Mouse (Mus musculus): ENCODE measurements at regions not wholly inside any gene's neighbourhood (a gene's known extent, or its start where the extent isn't known, plus 50 kb on each side); places are given as distances from the start of the nearest gene placed in this dataset.

DNA sequence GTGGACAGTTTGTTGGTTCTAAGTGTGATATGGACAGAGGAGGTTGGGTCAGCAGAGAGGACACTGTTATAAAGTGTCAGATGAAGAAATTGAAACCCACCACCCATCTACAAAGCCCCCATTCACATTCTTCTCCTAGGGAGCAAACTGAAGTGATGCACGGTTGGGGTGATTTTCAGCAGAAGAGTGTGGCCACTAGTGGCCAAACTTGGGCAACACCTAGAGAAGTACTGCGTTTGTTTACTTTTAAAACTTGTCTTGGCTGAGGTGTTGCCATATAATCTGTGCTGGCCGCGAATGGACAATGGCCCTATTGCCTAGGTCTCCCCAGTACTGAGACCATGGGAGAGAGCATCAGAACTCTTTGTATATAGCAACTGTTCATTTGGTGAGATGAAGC is 150.8 kb upstream of the Cox10 start:
- DNase-seq (ENCODE audit: low spot score in 2 of 2): no peak

DNA sequence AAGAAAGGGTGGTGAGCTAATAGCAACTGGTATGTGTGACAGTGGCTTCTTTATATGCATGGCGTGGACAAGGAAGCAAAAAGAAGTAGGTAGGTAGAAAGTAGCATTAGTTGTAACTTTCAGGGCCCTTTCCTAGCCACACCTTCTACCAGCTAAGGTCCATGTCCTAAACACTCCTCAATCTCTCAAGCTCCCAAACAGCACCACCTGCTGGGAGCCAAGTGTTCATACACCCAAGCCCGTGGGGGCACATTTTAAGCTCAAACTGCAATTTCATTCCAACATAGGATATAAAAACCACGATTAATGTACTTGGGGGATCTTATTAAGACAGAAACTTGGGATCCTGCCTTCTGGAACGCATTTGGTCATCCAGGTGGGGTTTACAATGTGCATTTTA is 141.6 kb upstream of the Cox10 start:
- no peak for DNase-seq (ENCODE audit: low spot score in 2 of 2)

DNA sequence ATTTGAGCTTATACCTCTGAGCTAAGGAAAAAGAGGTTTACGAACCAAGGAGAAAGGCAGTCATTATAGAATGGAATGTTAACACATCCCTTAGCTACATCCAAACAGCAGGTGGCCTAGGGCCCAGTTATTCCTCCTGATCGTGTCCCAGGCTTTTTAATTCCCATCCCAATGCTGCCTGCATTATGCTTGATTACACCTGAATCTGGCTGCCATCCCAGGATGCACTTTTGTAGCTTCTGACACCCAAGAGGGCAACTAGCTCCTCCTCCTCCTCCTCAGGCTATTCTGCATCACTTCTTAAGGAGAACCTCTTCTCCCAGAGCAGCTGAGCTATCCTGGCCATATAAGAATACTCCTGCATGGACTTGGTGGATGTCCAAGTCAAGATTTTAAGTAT is 137.9 kb upstream of the Cox10 start:
- no peak for DNase-seq (ENCODE audit: low spot score in 2 of 2)

DNA sequence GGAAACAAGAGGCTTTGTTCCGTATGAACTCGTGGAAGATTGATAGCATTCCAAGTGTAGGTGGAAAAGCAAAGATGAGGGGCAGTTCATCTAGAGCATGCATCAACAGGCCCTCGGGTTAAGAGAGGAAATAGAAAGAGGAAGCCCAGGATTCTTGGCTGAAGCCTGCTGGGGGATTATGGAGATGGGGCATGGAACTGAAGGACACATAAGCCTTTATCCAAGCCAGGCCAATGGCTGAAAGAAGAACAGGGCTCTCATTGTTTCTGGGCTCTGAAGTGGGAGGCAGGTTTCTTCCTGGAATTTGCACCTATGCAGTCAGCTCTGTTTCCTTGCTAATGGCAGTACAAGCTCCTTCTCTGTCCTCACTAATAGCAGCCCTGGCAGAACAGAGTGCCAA is 131.6 kb upstream of the Cox10 start:
- DNase-seq (ENCODE audit: low spot score in 2 of 2): no peak

DNA sequence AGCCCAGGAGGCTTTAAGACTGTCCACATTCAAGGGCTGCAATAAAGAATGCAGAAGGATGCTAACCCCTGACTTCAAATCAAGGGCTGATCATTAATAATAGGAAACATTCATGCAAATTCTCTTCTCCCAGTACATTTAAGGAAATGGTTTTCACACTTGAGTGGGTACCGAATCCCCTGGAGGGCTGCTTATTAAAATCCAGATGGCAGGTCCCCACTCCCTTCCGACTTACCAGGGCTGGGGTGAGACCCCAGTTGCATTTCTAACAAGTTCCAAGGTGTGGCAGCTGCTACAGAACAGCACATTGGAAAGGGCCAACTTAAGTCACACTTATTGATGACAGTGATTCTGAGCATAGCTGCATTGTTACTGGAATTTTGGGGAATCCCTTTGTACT is 129.0 kb upstream of the Cox10 start:
- DNase-seq (ENCODE audit: low spot score in 2 of 2): no peak

DNA sequence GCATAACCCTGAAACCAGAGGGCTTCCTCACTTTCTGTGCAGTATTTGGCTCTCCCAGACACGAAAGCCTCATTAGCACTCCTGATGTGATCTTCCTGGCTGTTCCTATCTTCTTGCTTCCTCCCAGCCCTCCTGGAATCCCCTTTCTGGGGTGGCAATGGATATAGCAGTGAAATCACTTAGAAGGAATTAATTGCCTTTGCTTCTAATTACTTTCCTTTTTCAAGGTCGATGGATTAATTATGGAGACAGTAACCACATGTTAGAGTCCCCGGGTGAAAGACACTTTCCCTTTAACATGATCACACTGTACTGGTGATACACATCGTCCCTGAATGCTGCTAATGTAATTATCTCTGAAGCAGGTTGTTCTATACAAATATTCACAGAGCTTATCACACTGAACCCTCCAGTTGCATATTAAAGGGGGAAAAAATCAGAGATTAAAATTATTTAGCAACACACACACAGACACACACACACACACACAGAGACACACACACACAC is 128.1 kb upstream of the Cox10 start:
- no peak for DNase-seq (ENCODE audit: low spot score in 2 of 2)

DNA sequence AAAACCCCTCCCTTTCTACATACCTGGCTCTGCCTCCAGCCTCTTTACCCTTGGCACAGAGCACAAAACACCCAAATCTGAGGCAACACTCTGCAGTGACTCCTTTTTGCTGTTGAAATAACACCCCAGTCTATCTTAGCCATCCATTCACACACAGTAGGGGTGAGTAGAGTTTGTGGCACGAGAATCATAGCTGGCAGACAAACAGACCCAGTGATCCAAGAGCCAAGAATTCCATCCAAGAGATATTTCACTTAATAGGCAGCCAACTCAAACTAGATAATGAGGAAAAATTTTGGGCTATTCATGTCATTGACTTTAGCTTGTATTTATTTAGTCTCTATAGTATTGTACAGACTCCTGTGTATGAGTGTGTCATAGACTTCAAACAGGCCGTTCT is 126.9 kb upstream of the Cox10 start:
- no peak for DNase-seq (ENCODE audit: low spot score in 2 of 2)

DNA sequence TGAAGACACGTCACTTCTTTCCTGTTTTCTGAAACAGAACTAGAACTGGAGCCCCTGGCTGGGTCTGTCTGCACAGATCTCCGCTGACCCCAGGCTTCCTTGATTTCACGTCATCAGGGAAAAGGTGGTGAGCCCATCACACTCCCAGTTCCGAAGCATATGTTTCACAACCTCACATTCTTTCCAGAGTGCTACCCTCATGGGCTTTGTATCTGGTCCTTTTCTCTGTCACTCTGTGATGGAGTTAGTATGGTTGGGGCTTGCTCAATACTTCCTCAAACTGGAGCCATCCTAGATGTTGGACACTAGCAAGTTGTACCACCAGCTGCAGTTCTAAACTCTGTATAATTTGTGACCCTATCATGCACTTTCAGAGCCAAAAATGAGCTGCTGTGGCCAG is 125.8 kb upstream of the Cox10 start:
- DNase-seq (ENCODE audit: low spot score in 2 of 2): no peak

DNA sequence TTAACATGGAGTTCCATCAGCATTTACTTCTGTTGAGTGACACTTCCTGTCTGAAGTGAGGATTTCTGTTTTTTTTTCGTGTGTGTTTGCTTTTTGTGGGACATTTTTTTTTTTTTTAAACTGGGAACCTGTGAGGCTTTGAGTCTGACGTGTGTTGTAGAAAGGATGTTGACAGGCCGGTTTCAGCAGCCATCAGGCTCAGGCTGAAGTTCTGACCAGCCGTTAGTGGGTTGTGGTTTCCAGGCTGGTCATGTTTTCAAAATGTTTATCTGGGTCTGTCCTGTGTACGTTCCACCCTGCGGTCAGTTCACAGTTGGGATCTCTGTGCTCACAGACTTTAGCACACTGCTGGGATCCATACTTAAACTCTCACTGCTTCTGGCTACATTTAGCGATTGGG is 125.0 kb upstream of the Cox10 start:
- DNase-seq (ENCODE audit: low spot score in 2 of 2): no peak

DNA sequence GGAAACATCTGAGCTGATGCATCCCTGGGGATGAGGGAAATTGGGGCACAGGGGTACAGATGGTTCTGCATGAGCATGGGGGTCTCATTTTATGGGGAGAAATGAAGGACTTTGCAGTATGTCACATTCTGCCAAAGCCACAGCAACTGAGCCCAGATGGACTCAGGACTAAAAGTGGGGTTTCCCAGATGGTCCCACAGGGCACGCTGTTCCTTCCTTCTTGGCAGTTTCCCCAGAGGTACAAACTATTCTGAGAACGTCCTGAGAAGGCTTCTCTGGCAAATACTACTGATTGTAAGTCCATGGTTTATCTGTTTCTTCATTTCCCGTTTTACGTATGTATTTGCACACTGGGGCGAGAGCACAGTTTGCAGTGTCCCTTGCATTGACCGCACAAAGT is 121.6 kb upstream of the Cox10 start:
- no peak for DNase-seq (ENCODE audit: low spot score in 2 of 2)

DNA sequence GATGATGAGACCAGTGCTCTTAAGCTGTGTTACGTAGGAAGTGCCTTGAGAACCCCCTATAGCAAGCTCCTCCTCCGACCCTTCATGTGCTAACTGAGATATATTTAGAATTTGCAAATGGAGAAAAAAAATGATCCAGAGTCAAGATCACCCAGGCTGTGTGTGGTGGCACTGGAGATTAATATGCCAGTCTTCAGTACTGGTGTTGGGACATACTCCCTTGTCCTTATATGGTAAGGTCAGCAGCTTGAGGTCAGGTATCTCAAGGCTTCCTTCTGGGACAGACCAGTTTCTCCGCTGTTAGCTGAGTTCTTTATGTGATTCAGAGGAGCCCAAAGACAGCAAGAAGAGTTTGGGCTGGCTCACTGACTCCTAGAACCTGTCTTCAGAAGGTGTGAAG is 116.0 kb upstream of the Cox10 start:
- no peak for DNase-seq (ENCODE audit: low spot score in 2 of 2)

DNA sequence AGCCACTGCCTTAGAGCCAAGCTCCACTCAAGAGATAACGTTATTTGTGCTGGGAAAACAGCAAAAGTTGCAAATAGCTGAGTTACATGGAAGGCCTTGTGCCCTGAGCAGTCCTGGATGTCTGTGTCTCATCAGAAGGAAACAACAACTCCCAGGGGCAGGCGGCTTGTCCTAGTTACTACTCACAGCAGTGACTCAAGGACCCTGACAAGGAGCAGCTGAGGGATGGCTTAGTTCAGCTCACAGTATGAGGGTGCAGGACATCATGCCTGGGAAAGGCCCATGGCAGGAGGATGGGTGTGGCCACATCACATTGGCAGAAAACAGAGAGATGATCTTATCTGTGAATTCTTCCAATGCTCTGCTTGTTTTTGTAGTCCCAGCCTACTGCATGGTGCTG is 109.4 kb upstream of the Cox10 start:
- DNase-seq (ENCODE audit: low spot score in 2 of 2): no peak

DNA sequence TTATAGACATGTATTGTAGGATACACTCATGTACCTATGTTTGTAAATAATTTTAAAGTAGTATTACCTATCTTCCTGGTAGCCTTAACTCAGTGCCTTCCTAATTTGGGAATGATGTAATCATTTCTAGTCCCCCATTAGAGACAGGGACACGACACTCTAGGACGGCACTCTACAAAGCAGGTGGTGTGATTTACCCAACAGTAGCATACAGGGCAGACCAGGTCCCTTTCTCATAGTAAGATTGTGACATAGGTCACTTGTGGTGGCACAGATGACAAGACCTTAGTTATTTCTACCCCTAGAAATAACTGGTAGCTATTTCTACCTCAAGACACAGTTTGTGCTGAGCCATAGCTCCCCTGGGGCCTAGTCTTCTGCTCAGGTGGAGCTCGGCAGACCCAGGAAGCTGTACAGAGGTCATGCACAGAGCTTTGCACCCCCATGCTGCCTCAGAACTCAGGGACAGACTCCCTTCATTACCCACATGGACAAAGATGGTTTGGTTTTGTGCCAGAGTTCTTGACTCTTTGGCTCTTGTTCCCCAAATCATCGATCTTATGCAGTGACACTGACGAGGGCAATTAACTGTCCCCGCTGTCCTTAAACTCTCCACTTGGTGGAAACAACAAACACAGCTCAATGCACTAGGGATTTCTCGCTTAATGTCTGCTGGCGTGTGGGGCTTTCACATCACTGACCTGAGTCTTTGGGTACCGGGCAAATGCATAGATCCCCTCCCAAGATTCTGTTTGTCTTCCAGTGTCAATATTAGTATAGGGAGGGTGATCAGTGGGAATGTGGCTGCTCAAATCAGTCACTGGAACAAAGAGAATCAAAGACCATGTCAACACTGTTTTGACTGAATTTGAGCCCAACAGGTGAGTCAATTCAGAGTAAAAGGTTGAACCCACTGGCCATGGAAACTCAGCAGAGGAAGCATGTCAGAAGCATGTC is 108.5 kb upstream of the Cox10 start:
- no peak for DNase-seq (ENCODE audit: low spot score in 2 of 2)

DNA sequence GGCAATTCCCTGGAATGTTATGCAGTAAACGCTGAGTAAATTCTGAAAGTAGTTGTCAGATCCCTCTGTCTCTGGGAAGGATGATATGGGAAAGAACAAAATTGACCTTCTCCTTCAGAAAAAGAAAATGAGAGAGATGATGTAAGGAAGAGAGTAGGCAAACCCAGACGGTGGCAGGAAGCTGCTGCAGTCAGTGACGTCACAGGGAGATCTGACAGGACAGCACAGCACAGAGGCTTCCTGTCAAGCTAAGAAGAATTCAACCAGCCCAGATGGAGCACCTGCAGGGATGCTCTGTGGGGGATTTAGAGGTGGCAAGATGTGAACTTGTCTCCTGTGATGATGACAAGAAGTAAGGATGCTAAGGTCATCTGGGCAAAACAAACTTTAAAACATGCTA is 107.7 kb upstream of the Cox10 start:
- DNase-seq (ENCODE audit: low spot score in 2 of 2): no peak

DNA sequence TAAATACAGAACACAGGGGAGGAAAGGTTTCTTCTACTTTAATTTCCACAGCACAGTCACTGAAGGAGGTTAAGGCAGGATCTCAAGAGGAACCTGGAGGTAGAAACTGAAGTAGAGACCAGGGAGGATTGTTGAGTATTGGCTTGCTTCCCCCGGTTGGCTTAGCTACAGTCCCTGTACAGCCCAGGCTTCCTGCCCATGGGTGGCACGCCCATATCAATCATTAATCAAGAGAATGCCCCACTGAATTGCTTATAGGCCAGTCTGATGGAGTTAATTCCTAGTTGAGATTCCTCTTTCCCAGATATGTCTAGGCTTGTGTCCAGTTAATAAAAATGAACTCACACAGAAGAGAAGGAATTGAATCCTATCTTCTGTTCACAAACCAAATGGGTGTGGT is 107.3 kb upstream of the Cox10 start:
- DNase-seq (ENCODE audit: low spot score in 2 of 2): no peak

DNA sequence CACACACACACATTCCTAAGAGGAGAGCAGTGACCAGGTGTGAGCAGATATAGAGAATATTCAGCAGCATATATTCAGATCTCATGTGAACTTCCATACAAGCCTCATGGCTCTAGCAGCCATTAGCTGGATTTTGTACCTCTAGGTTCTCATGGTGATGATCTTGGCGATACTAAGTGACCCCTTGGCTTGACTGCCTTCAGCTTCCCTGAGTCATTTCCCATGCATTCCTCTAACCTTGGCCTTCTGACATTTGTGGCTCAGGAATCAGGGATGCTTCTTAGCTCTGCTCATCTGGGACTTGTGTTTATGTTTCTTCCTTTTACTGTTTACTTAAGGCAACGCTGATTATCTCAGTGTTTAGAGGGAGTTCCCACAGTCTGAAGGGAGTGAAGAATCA is 100.8 kb upstream of the Cox10 start:
- DNase-seq (ENCODE audit: low spot score in 2 of 2): no peak

DNA sequence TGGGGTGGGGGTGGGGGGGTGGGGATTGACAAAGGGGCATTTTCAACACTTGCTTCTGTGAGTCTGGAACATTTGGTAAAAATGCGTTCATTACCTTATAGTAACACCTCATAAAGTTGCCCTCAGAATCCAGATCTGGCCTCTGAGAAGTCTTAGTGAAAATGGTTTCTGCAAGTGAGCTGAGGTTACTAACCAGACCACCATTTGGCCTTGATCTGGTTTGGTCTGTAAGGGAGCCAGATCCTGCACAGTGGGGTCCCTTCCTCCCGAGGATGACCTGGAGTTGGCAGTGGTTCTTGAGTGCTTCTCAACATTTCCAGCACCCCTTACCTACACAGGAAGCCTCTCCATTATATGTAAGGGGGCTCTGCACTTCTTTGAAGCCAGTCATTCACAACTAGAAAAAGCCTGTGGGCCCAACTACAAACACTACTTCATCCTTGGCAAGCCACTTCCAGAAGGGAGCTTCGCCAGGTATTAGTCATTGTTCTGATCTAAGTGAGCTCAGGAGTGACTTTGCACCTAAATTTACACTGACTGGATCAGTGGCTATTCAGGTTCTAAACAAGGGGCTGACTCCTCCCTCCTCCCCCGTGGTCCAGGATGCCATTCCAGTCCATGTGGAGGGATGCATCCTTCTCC is 94.3 kb upstream of the Cox10 start:
- DNase-seq (ENCODE audit: low spot score in 2 of 2): no peak

DNA sequence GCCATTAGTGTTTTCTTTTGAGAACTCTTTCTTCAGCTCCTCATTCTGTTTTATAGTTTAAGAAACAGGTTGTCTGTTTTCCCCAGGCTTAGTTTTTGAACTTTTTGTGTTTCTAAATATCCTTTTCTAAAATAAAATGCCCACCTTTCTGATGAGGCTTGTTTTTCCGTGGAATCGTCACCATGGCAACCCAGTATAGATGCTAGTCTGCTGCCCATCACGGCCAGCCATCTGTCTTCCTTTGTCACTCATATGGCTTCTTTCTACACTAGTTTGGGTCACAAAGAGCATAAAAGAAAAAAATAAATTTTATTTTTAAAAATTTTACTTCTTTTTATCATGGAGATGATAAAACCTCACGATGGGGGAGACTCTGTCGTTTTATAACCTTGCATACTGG is 93.7 kb upstream of the Cox10 start:
- no peak for DNase-seq (ENCODE audit: low spot score in 2 of 2)

DNA sequence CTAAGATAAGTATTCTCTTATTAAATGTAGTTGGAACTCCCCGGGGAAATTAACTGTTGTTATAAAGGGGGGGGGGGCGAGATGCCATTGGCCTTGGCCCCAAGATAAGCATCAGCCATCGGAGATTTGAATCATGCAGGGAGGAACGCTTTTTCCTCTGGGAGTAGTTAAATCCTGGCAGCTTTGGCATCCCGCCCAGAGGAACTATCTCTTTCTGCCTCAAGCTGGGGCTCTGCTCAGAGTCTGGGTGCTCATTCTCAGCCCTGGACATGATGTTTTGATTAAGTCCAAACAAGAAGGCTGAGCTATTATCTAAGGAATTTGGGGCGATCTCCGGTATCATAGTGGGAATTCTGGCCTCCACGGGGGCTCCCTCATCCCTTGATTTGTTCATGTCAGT is 89.4 kb upstream of the Cox10 start:
- peak in 1 of 2 experiments; percentile 17 for DNase-seq (ENCODE audit: low spot score in 2 of 2)

DNA sequence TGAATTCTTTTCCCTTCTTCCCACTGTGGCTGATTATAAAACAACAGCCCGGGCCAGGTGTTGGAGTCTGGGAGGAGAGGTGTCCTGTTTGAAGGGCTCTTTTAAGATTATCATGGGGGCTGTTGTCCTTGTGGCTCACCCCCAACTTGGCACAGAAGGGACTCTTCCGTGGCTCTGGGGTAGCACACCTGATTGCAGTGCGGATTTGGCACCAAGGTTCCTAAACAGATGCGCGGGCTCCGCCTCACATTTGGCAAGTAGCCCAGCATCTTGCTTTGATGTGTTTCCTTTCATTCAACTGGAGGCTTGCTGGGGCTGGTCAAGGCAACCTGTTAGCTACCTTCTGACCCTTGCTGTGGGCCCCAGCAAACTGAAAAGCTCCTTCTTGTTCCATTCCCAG is 85.5 kb upstream of the Cox10 start:
- no peak for DNase-seq (ENCODE audit: low spot score in 2 of 2)

DNA sequence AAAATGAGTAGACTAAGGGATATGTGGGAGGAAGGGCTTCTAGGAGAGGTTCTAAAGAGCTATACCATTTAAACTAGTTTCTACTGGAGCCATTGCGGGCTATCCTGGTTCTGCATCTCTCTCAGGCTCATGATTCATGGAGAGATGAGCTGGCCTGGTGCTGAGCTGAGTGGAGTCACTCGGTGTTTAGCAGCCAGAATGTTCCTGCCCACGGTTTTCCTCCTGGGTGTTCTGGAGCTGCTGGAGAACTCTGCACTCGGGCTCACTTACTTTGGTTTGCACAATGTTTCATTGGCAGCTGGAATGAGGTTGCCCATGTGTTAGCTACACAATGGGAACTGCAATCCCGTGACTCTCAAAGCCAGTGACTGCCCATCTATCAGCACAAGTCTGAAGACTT is 79.0 kb upstream of the Cox10 start:
- DNase-seq (ENCODE audit: low spot score in 2 of 2): no peak

DNA sequence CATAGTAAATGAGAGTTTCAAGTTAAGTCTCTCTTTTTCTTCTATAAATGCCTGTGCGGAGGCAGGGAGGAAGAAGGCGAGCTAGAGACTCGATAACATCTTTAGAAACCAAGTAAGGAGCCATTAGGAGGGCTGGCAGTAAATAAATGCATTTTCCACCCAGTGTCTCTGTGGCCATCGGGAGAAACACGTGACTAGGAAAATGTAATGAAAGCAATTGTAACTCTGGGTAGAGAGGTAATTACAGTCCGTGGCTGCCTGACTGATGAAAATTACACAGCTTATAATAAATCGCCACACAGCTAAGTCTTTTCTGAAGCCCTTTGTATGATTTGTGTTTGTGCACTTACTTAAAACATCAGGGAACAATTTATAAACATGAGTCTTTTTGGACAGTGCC is 77.4 kb upstream of the Cox10 start:
- no peak for DNase-seq (ENCODE audit: low spot score in 2 of 2)

DNA sequence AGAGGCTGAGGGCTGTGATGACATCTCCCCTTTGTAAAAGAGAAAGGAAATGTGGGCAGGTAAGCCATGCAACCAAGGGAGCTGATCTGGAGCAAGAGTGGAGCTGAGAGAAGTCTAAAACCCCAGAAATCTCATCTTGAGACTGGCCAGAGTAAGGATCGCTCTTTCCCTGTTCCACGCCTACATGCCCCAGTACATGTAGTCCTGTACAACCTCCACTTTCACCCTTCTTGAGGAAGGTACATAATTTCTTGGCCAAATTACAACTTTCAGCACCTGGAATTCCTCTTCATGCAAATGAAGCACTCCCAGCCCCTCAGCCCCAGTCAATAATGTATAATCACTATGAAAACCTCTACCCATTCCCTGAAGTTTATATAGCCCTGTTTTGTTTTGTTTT is 60.2 kb upstream of the Cox10 start:
- no peak for DNase-seq (ENCODE audit: low spot score in 2 of 2)

Measured in frontal cortex, postnatal 10 days (tissue).